Mouse (Mus musculus): ENCODE data around the gene Ost4. TPM values are rescaled to one million over a fixed set of nuclear protein-coding genes. Genes with fewer than 3 reads are reported as not detected.

The Ost4 gene
- total and polyA plus RNA-seq, 3 experiments, result 160 to 191 (median 161) TPM

DNA sequence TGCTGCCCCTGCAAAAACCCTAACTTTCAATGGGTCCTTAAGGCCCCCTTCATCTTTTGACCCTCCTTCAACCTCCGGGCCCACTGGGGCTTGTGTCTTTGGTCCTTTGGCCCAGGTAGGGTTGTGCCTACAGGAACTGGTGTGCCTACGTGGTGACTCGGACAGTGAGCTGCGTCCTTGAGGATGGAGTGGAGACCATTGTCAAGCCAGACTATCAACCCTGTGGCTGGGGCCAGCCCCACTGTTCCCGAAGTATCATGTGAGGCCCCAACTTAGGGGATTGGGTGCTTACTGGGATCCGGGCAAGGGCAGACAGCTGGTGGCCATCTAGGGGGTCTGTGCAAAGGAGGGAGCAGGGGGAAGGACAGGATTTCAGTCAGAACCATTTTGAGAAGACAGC lies 7.3 kb upstream of the Ost4 start:
- DNase-seq, result peak in 1 of 2 experiments; percentile 23

DNA sequence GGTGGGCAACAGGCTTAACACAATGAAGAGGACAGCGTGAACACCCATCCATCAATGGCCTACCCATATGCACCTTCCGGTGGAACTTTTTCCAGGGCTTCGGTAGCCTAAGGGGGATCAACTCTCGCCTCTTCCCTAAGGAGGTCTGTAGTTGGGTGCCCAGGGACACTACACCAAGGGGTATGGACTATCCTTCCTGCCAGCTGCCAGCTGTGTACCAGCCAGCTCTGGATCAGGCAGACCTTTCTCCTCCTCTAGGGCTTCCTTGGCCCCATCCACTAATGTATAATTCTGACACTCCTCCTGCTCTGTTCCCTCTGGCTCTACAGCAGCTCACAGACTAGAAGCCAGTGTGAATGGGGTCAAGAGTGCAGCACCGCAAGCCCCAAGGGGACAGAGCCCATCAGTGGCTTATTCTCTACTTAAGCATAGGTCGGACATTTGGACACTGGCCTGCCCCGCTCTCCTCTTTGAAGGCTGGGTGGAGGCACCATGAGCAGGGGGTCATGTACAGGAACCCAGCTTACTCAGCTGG lies 6.6 kb upstream of the Ost4 start:
- Histone ChIP-seq H3K4me3 (peak overlapping the region; percentile 54), H3K36me3 (ENCODE audit: control insufficient read depth, insufficient read depth, low read length) (no peaks in the 10 kb centered on the region), H3K27ac (peak overlapping the region; percentile 89), H3K4me1 (ENCODE audit: control insufficient read depth, insufficient read depth, low read length) (peaks cover 27% of the 10 kb centered on the region), H3K27me3 (ENCODE audit: control insufficient read depth, insufficient read depth, low read length) (no peaks in the 10 kb centered on the region), H3K79me2 (replicated peaks; ENCODE audit: control insufficient read depth, insufficient read depth, low read length) (no peaks in the 10 kb centered on the region), H3K9ac (ENCODE audit: low read depth, low read length) (peak overlapping the region; percentile 70)
- TF ChIP-seq POLR2A (IDR thresholded peaks at IDR 0.05; ENCODE audit: insufficient read depth, low read depth, low read length) (no peak), CTCF (IDR thresholded peaks at IDR 0.05) (no peak), EP300 (IDR thresholded peaks at IDR 0.05; ENCODE audit: insufficient read depth, low read depth, low read length) (no peak)
- intact Hi-C loops (cut with DNase I), result no loop called here
- WGBS, result 34% methylated on average over 7 of the region's 7 CpGs
- DNase-seq, result peak; percentile 22 to 46

More for the DNA sequence above, 7.3 kb upstream of the Ost4 start:
- intact Hi-C loops (cut with DNase I), result loop anchor here (5.0 kb wide), 1 partner anchor 103 kb away; the partner anchor contains the start of gene Mapre3
- no peaks in the 10 kb centered on the region for H3K79me2 ChIP-seq (replicated peaks; ENCODE audit: control insufficient read depth, insufficient read depth, low read length)
- no peaks in the 10 kb centered on the region for H3K27me3 ChIP-seq (ENCODE audit: control insufficient read depth, insufficient read depth, low read length)
- H3K4me3 ChIP-seq, result peak overlapping the region; percentile 54
- peak overlapping the region; percentile 89 for H3K27ac ChIP-seq
- no peaks in the 10 kb centered on the region for H3K36me3 ChIP-seq (ENCODE audit: control insufficient read depth, insufficient read depth, low read length)
- WGBS, result 30% methylated on average over 6 of the region's 6 CpGs
- H3K4me1 ChIP-seq (ENCODE audit: control insufficient read depth, insufficient read depth, low read length), result peaks cover 25% of the 10 kb centered on the region
- H3K9ac ChIP-seq (ENCODE audit: low read depth, low read length), result peak overlapping the region; percentile 70
- TF ChIP-seq CTCF (IDR thresholded peaks at IDR 0.05) (no peak), POLR2A (IDR thresholded peaks at IDR 0.05; ENCODE audit: insufficient read depth, low read depth, low read length) (no peak), EP300 (IDR thresholded peaks at IDR 0.05; ENCODE audit: insufficient read depth, low read depth, low read length) (no peak)

DNA sequence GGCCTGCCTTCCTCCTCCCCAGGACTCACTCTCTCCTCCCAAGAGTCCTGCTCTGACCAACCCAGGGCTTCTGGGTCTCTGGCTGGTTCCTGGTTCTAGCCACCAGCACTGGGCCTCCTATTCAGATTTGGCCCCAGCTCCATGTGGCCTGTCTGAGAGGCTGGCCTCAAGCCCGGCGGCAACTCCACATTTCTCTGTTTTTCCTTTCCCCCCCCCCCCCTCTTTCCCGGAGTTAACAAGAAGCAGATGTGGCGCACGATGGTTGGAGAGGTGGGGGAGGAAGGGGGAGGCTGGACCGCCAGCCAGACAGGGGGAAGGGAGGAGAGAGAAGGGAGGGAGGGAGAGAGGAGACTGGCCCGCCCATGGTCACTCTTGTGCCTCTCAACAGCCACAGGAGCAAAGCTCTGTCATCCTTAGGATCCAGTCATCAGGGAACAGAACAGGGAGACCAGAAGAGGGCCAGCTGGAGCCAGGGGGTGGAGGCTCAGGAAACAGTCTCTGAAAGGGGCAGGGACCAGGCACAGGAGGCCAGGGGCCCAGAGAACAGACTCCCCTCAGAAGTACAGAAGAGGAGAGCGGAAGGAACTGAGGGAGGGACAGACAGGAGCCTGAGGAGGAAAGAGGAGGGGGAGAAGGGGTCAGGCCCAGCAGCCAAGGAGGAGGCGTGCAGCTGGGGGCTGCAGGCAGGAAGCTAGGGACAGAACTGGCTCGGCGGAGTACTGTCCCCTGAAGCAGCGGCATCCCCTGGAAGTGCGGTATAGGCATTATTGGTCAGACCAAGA lies 5.7 kb upstream of the Ost4 start, which contains the start of gene Emilin1:
Gene Emilin1, plus strand, starts transcription at position 343 of the 782 bp plus-strand sequence.
- Histone ChIP-seq H3K4me3 (peak within 1 kb of the TSS; percentile 54), H3K79me2 (replicated peaks; ENCODE audit: control insufficient read depth, insufficient read depth, low read length) (no peaks in the 10 kb centered on the region), H3K4me1 (ENCODE audit: control insufficient read depth, insufficient read depth, low read length) (peaks cover 31% of the 10 kb centered on the region), H3K9ac (ENCODE audit: low read depth, low read length) (peak within 1 kb of the TSS; percentile 70), H3K27ac (peak within 1 kb of the TSS; percentile 89), H3K27me3 (ENCODE audit: control insufficient read depth, insufficient read depth, low read length) (no peaks in the 10 kb centered on the region), H3K36me3 (ENCODE audit: control insufficient read depth, insufficient read depth, low read length) (no peaks in the 10 kb centered on the region)
- intact Hi-C loops (cut with DNase I), result no loop called here
- TF ChIP-seq POLR2A (IDR thresholded peaks at IDR 0.05; ENCODE audit: insufficient read depth, low read depth, low read length) (peak; percentile 70), EP300 (IDR thresholded peaks at IDR 0.05; ENCODE audit: insufficient read depth, low read depth, low read length) (0 out of 2 replicates have a peak, but pooled peaks have one; percentile 6), CTCF (IDR thresholded peaks at IDR 0.05) (no peak)
- WGBS, result 22% methylated on average over 10 of the region's 13 CpGs
- DNase-seq, result peak; percentile 76 to 84

DNA sequence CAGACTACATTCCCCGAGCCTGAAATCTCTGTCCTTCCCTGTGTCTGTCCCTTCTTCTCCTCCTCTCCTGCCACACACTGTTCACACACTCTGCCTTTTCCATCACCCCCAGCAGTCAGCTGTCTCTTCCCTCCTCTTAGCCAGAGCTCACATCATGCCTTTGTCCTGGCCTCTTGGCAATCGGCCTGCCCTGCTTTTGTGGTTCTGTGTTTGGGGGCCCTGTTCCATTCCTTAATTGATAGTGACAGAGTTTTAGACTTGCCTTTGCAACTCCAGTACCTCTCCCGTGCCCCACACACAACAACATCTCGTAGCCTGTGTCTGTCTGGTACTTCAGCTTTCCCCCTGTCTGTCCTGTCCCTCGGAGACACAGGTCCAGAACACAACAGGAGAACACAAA lies 4.6 kb upstream of the Ost4 start:
- peak in 1 of 2 experiments; percentile 33 for DNase-seq
- Histone ChIP-seq H3K4me1 (ENCODE audit: control insufficient read depth, insufficient read depth, low read length) (peaks cover 33% of the 10 kb centered on the region), H3K36me3 (ENCODE audit: control insufficient read depth, insufficient read depth, low read length) (no peaks in the 10 kb centered on the region), H3K27ac (peak overlapping the region; percentile 89), H3K27me3 (ENCODE audit: control insufficient read depth, insufficient read depth, low read length) (no peaks in the 10 kb centered on the region), H3K4me3 (no peak overlapping the region), H3K9ac (ENCODE audit: low read depth, low read length) (no peak overlapping the region), H3K79me2 (replicated peaks; ENCODE audit: control insufficient read depth, insufficient read depth, low read length) (no peaks in the 10 kb centered on the region)
- WGBS, result 42% methylated on average over 5 of the region's 5 CpGs
- intact Hi-C loops (cut with DNase I), result no loop called here
- TF ChIP-seq POLR2A (IDR thresholded peaks at IDR 0.05; ENCODE audit: insufficient read depth, low read depth, low read length) (no peak), EP300 (IDR thresholded peaks at IDR 0.05; ENCODE audit: insufficient read depth, low read depth, low read length) (no peak), CTCF (IDR thresholded peaks at IDR 0.05) (no peak)

DNA sequence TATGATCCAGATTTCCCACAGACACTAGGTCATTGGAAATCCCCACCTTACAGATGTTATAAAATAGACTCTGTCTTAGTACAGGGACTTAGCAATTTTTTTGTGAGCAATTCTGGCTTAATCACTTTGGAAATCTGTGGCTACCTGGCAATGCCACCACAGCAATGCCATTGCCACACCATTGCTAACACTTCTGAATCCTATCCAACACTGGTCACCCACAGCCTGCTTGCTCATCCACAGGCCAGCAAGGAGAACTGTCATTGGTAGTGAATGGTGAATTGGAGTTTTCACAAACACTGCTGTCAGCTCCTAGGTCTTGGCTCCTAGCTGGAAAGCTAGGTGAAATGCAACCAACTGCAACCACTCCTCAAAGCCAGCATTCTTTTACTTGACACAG lies 2.9 kb upstream of the Ost4 start:
- H3K4me1 ChIP-seq (ENCODE audit: control insufficient read depth, insufficient read depth, low read length), result peaks cover 28% of the 10 kb centered on the region
- no peak overlapping the region for H3K9ac ChIP-seq (ENCODE audit: low read depth, low read length)
- H3K4me3 ChIP-seq, result no peak overlapping the region
- no peaks in the 10 kb centered on the region for H3K79me2 ChIP-seq (replicated peaks; ENCODE audit: control insufficient read depth, insufficient read depth, low read length)
- H3K27me3 ChIP-seq (ENCODE audit: control insufficient read depth, insufficient read depth, low read length), result no peaks in the 10 kb centered on the region
- peaks cover 3% of the 10 kb centered on the region; the same call in 1 of the 2 replicates for H3K36me3 ChIP-seq (ENCODE audit: control insufficient read depth, insufficient read depth, low read length)
- DNase-seq, result no peak
- H3K27ac ChIP-seq, result no peak overlapping the region; the same call in 1 of the 2 replicates
- no peak for TF ChIP-seq EP300 (IDR thresholded peaks at IDR 0.05; ENCODE audit: insufficient read depth, low read depth, low read length)
- TF ChIP-seq POLR2A (IDR thresholded peaks at IDR 0.05; ENCODE audit: insufficient read depth, low read depth, low read length), result no peak
- TF ChIP-seq CTCF (IDR thresholded peaks at IDR 0.05), result no peak
- intact Hi-C loops (cut with DNase I), result no loop called here

DNA sequence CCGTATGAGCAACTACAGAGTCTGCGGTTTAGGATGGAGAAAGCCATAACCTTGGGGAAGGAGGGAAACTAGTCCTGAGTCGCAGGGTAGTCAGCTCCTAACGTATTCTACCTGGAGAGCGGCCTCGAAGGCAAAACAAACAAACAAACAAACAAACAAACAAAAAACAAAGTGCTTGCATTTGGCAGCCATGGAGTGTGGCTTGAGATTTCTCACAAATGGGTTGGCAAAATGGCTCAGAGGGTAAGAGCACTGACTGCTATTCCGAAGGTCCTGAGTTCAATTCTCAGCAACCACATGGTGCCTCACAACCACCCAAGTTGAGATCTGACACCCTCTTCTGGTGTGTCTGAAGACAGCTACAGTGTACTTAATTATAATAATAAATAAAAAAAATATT lies 2.3 kb upstream of the Ost4 start:
- no peak for DNase-seq
- H3K4me1 ChIP-seq (ENCODE audit: control insufficient read depth, insufficient read depth, low read length), result peaks cover 23% of the 10 kb centered on the region
- H3K36me3 ChIP-seq (ENCODE audit: control insufficient read depth, insufficient read depth, low read length), result peaks cover 3% of the 10 kb centered on the region; the same call in 1 of the 2 replicates
- no peak overlapping the region for H3K9ac ChIP-seq (ENCODE audit: low read depth, low read length)
- H3K27ac ChIP-seq, result peak overlapping the region; percentile 96
- no peaks in the 10 kb centered on the region for H3K27me3 ChIP-seq (ENCODE audit: control insufficient read depth, insufficient read depth, low read length)
- H3K4me3 ChIP-seq, result no peak overlapping the region
- intact Hi-C loops (cut with DNase I), result no loop called here
- H3K79me2 ChIP-seq (replicated peaks; ENCODE audit: control insufficient read depth, insufficient read depth, low read length), result no peaks in the 10 kb centered on the region
- WGBS, result 79% methylated on average over 7 of the region's 7 CpGs
- TF ChIP-seq EP300 (IDR thresholded peaks at IDR 0.05; ENCODE audit: insufficient read depth, low read depth, low read length) (no peak), CTCF (IDR thresholded peaks at IDR 0.05) (no peak), POLR2A (IDR thresholded peaks at IDR 0.05; ENCODE audit: insufficient read depth, low read depth, low read length) (no peak)

All from heart, adult 2 months (tissue).